Mouse (Mus musculus): ENCODE measurements around the gene Pif1.
A peak's percentile ranks its signal among the peaks of the same experiment; 100 is the strongest.

Pif1 gene

DNA sequence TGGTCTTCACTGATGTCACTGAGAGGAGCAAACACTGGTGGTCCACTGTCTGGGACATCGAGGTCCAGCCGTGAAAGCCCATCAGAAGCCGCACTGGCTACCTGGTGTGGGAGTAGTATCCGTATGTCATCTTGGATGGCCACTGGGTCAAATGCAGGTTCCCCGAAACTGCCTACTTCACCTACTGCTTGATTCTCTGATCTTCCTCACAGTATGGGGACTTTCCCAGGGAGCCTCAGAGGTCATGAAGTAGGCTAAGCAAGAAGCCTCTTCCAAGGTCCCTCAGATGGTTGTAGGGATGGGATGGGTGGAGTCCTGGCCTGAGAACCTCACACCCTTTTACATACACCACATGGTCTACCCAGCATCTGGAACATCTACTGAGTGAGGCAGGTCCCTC, 30.0 kb upstream of the Pif1 start:
- ATAC-seq (ENCODE audit: insufficient number of reproducible peaks, low FRiP score, low TSS enrichment), result no peak

DNA sequence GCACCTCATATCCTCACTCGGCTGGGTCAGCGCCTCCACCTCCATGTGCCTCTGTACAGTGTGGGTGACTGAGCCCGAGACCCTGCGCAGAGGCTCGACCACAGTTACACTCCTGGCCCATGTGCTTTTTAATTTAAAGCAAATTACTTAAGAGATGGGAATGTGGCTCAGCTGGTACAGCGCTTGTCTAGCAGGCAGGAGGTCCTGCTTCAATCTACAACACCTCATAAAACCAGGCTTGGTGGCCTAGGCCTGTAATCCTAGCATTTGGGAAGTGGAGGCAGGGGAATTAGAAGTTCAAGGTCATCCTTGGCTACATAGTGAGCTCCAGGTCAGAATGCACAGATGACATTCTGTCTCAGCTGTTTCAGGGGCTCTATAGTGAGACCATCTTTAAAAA, 28.2 kb upstream of the Pif1 start:
- no peak for ATAC-seq (ENCODE audit: insufficient number of reproducible peaks, low FRiP score, low TSS enrichment)

DNA sequence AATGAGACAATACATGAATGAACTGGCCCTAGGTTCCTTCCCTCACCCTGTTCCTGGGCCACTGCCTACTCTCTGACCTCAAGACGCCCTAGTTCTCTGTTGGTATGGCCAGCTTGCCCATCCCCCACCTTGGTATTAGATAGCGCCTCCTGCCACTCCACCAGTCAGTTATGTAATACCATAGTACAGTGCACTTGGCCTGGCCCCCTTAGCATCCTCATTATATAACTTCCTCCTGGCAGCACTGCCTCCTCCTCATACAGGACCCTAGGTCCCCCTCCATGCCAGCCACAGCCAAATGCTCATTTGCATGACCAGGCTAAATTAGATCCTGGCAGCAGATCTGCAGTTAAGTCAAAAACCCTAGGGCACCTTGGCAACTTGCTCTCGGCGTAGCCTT, 25.9 kb upstream of the Pif1 start:
- no peak for ATAC-seq (ENCODE audit: insufficient number of reproducible peaks, low FRiP score, low TSS enrichment)

DNA sequence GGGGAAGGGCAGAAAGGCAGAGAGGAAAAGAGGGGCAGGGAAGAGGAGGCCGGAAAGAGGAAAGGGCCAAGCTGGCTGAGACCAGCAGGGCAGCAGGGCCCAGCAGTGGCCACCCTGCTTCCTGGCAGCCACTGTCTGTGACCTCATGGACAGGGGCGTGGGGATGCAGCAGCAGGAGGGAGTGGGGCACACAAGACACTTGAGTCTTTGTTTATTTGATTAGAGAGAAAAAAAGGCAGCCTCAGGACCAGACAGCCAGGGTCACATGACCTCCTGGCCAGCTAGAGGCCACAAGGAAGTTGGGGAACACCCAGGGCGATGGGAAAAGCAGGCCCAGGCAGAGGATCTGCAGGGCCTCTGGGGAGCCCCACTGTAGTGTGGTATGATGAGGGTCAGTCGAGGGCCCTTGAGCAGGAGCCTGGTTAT, 24.9 kb upstream of the Pif1 start:
- peak; percentile 45; the same call in 1 of the 2 replicates for ATAC-seq (ENCODE audit: insufficient number of reproducible peaks, low FRiP score, low TSS enrichment)

DNA sequence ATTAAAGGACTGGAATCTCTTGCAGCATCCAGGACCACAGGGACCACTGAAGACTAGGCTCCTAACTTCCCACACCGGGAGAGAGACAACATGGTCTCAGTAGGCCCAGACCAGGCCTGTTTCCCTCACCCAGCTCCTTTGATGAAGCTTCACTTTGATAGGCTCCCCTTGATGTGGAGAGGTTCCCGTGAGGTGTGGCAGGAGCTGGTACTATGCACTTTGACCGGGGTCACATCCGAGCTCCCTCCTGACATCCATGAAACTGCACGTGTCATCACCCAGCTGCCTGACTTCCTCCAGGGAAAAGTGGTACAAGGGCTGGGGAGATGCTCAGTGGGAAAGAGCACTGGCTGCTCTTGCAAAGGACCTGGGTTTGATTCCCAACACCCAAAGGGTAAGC, 23.9 kb upstream of the Pif1 start:
- ATAC-seq (ENCODE audit: insufficient number of reproducible peaks, low FRiP score, low TSS enrichment), result no peak

DNA sequence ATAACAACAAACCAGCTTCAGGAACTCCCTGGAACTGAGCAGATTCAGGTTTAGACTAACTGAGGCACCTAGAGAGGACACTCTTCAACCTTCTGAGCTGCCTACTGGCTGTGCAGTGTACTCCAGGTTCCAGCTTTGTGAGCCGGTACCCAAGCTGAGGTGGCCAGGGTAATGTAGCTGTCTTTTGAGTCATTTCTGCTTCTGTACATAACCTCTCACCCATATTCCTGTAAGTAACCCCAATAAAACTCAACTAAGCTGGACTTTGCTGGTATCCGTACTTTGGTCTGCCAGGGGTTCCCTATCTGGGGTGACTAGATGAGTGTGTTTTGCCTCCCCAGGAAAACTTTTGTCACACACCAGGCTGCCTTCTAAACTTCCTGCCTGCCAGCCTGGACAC, 22.3 kb upstream of the Pif1 start:
- ATAC-seq (ENCODE audit: insufficient number of reproducible peaks, low FRiP score, low TSS enrichment), result no peak

DNA sequence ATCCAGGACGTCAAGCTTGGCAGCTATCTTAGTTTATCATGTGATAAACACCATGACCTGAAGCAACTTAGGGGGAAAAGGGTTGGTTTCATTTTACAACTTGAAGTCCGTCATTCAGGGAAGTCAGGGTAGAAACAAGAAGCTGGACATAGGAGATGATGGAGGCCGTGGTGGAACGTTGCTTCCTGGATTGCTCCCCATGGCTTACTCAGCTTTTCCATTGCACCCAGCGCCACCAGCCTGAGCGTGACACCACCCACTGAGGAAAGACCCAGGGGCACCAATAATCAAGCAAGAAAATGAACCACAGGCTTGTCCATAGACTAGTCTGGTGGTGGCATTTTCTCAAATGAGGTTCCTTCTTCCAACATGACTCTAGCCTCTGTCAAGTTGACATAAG, 18.2 kb upstream of the Pif1 start:
- ATAC-seq (ENCODE audit: insufficient number of reproducible peaks, low FRiP score, low TSS enrichment), result no peak

DNA sequence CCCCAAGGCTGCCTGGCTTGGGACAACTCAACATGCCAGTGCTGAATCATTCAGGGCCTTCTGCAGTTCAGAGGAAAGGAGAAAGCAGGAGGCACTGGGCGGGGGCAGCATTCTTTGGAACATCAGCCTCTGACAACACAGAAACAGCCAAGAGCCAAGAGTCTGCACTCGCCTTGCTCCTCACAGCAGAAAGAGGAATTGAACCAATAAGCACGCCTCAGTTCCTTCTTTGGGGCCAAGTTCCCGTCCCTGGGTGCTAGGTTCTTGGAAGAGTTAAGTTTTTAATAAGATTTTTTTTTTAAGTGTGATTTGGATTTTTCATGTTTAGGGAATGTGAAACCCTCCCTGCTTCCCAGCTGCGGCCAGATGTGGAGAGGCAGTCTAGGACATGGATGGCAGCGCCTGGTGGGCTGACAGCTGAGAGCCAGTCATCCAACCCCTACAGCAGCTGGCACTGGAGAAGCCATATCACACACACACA, 17.4 kb upstream of the Pif1 start:
- ATAC-seq (ENCODE audit: insufficient number of reproducible peaks, low FRiP score, low TSS enrichment), result no peak

DNA sequence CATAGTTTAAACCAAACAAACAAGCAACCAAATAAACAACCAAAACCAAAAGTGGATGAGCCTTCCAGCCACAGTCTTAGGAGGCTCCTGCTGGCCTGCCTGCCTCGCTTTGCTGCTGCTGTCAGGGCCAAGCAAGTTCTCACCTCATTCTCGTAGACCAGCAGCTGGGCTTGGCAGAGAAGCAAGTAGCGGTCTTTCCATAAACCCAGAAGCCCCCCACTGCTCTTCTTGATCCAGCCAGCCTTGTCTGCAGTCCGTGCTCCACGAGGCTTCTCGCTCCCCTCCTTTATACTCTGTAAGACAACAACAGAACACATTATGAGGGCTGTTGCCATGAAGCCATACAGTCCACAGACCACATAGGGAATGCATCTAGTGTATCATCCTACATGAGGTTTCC, 14.1 kb upstream of the Pif1 start:
- ATAC-seq (ENCODE audit: insufficient number of reproducible peaks, low FRiP score, low TSS enrichment), result no peak

DNA sequence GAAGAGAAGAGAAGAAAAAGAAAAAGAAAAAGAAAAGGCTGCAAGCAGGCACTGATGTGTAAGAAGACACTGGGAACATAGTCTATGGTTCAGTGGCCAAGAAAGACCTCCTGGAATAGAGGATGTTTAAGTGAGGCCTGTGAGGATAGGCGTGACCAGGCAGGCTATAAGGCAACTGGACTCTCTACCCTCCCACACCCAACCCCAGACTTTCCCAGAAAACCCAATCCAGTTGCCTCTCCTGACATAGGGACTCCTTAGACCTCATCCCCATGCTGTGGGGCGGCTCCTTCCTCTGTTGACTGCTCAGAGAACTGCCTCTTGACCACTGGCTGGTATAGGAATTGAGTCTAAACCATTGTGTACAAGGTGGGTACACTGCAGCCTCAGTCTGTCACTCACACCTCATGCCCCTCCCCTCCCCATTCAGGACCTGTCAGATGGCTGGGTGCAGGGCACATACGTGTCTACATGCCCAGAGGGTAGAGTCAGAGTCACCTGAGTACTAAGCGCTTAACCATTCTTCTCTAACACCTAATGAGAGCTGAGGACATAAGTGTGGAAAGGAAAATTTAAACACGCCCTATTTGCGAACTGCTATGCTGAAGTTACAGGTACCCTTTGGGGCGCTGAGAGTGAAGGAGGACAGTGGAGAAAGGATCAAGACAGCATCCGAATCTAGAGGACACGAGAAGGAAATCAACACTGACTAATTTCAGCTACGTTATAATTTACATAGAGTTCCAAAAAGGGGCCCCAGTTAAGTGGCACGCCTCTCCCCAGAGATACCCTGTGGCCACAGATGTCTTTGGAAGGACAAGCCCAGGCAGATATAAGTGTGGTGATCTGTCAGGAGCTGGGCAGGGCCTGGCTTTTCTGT, 12.2 kb upstream of the Pif1 start:
- no peak for ATAC-seq (ENCODE audit: insufficient number of reproducible peaks, low FRiP score, low TSS enrichment)

DNA sequence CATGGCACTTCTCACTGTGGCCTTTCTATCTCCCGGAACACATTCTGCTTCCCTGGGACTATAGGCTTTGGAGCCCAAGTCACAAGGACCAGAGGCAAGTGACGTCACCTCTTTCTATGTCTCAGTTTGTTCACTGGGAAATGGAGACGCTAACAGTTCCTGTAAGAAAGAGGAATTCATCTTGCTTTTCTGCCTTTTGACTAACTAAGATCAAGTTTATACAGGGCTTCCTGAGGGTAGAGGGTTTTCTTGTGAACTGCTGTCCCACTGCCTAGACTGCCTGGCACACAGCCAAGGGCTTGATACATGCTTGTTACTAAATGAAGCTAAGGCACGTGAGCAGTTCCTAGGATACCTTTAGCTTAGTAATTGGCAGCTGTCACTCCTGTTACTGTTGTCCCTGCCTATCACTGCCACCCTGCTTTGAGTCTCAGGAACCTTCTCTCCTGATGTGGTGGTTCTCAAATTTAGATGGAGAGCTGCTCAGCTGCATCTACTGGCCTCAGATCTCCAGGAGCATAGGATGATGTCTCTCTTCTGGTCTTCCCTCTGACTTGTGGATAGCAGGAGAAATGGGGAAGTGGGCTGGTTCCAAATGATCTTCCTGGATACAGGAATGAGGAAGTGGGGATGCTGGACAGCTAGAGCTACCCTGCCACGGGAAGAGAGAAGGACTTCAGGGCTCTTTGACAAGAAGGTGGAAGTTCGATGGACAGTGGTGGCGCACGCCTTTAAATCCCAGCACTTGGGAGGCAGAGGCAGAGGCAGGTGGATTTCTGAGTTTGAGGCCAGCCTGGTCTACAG, 11.4 kb upstream of the Pif1 start:
- ATAC-seq (ENCODE audit: insufficient number of reproducible peaks, low FRiP score, low TSS enrichment), result no peak

DNA sequence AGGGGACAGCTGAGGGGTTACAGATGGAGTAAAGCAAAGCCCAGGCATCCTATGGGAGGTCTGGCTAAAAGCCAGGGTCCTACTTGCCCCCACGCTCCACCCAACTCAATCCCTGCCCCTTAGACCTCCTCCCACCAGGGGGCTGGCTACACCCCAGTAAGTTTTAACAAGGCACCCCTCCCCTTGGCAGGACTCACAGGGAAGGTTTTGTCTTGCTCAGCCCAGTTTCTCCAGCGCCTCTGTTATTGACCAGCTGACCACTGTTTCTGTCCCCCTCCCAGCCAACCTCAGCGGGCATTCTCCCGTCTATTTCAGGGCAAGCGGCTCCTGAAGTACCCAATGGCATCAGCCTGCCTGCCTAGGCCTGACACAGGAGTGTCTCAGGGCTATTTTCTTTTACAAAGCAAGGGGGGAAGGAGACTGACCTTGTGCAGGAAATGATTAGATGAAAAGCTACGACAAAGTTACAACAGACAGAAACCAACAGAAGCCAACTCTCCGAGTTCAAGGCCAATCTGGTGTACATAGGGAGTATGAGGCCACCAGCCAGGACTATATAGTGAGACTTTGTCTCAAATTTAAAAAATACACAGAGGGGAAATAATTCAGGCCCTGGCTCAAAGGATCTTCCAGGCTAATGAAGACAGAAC, 10.0 kb upstream of the Pif1 start:
- no peak for ATAC-seq (ENCODE audit: insufficient number of reproducible peaks, low FRiP score, low TSS enrichment)

DNA sequence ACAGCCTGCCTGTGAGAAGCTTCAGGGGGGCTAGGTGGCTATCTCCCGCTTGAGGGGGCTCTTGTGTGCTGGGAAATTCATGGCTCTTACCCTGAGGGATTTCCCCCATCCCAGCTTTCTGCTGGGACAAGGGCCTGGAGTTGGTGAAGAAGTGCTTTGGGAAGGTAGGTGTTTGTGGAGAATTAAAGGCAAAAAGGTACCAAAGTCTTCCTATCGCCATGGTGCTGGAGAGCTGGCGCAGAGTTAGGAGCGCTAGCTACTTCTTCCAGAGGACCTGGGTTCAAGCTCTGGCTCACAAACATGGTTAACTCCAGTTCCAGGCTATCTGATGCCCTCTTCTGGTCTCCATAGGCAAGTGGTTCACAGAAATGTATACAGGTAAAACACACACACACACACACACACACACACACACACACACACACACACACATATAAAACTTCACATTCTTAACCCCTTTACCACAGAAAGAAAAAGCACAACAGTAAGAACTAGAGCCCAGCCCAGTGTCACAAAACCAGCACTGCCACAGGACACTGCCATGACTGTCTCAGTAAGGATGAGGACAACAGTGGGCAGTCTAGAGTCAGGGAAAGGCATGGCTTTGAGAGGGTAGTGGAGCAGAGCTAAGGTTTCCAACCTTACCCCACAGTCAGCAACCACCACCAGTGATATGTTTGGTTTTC, 9.3 kb upstream of the Pif1 start:
- ATAC-seq (ENCODE audit: insufficient number of reproducible peaks, low FRiP score, low TSS enrichment), result no peak

DNA sequence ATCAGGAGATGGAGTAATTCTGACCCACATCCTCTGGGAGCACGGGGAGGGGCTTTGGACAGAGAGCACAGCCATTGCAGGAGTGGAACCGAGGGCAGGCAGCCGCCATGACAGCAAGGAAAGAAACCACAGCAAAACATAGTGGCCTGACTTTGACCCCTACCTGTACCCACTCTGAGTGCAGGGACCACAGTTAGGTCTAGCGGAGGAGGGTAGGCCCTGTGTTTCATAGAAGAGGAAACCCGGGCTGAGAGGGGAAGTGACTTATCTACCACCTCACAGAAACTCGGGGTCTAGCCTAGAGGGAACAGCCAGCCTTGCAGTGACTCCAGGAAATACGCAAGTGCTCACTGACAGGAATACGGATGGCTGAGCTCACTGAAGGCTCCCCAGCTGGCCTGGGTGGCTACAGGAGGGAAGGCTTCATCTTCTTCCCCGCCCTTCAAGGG, 8.1 kb upstream of the Pif1 start:
- no peak for ATAC-seq (ENCODE audit: insufficient number of reproducible peaks, low FRiP score, low TSS enrichment)

DNA sequence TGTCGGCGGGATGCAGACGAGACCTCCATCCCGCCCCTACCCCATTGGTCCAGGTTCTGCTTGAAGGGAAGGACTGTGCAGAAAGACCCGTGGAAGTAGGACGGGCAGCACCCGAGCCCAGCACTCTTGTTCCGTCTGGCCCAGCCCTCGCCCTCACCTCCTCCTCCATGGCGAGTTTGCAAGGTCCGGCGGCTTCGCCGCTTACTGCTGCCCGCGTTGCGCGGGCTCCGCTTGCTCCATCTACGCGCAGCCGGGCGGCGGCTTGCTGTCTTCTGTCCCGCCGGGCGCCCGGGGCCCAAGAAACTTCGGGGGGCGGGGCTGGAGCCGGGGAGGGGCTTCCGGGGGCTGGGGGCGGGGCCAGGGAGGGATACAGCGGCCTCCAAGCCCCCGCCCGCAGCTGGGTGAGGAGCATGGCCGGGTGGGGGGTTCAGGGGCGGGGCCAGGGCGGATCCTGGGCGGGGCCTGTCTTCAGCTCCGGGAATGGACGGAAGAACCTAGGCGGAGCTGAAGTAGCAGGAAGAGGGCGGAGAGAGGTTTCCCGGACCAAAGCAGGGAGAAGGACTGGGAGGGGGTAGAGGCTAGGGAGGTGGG, 7.1 kb upstream of the Pif1 start, which contains the start of gene Plekho2:
Gene Plekho2, minus strand, starts transcription at position 260 of the 591 bp plus-strand sequence.
- peak; percentile 65; the same call in 1 of the 2 replicates for ATAC-seq (ENCODE audit: insufficient number of reproducible peaks, low FRiP score, low TSS enrichment)

DNA sequence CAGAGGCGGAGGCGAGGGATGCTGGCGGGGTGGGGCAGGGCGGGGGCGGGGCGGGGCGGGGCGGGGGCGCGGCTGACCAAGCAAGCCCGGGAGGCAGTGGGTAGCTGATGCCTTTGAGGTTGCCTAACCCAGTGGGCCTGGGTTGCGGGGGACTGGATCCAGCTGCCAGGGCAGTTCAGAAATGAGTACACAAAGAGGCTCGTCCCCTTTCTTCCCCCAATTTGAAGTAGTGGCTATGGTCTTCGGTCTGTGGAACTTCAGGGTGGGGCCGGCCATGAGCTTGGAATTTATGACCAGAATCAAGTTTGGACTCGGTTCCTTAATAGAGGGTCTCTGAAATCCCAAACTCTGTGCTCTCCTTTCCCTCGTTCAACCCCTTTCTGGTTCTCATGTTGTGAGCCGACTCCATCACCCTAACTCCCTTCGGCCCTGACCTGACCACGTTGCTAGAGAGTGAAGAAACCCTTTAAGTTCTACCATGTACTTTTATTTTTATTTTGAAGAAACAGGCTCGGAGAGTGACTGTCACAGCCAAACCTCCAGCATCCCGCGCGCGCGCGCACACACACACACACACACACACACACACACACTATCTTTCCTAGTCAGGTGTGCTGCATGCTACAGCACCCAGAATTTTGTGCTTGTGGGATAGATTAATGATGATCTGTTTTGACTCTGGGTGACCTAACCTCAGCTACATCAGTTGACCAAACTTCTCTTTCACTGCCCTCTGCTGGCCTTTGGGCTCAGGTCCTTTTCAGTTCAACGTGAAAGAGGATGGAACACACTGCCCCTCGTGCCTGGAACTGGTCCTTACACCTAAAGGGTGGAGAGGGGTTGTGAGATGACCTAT, 6.3 kb upstream of the Pif1 start:
- peak; percentile 68 for ATAC-seq (ENCODE audit: insufficient number of reproducible peaks, low FRiP score, low TSS enrichment)

DNA sequence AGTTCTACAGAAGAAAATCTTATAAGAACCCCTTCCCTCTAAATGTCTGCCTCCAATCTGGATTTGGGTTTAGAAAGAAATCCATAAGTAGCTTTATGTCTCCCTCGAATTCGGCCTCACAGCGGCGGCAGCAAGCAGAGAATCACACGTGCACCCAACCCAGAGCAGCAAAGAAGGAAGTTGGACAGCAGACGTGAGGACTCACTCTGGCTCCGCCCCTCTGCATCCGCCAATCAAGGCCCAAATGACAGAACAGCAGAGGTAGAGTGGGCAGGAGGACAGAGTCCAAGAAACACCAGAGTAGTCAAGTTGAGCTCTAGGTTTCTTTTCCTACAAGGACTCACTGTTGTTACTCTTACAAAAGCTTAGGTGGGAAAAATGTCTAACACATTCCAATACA, 3.9 kb upstream of the Pif1 start:
- no peak for ATAC-seq (ENCODE audit: insufficient number of reproducible peaks, low FRiP score, low TSS enrichment)

DNA sequence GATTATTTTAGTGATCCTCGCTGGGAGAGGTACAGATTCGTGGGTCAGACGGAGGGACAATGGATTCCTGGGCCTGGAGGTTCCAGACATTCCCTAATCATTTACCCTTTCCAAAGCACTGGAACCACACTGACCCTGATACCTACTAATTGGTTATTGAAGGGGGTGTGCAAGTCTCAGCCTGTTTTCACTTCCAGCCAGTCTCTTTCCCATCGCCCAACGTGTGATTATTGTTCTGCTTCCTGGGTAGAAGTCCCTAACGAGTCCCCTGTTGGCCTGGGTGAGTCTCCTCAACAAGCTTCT, 261 bp downstream of the Pif1 start:
- no peak for ATAC-seq (ENCODE audit: insufficient number of reproducible peaks, low FRiP score, low TSS enrichment)

All from cerebellum, adult (tissue).